Mouse (Mus musculus) stomach, postnatal 0 days (tissue): ENCODE measurements at regions not wholly inside any gene's neighbourhood (a gene's known extent, or its start where the extent isn't known, plus 50 kb on each side); places are given as distances from the start of the nearest gene placed in this dataset.

Source experiments
- ATAC-seq: fragments of 200-750 bp; cut with Nextera tagmentation; 2 replicates; pipeline ENCODE4 v1.8.0; 2017; ENCODE audit not compliant: low FRiP score, low TSS enrichment
- DNase-seq: peaks from one replicate; pipeline ENCODE4 v3.0.0-alpha.2; 2016; ENCODE audit warnings: low spot score
- H3K27ac ChIP-seq: fragments of 300-500 bp; sonication (generic); replicated peaks from 2 replicates; pipeline ENCODE4 v1.5.1; 2014; ENCODE audit warnings: mild to moderate bottlenecking, control low read depth
- H3K27me3 ChIP-seq: fragments of 300-500 bp; sonication (generic); 2 replicates; pipeline ENCODE4 v1.6.1; 2014; ENCODE audit warnings: low read length; ENCODE audit not compliant: control insufficient read depth, insufficient read depth
- H3K36me3 ChIP-seq: fragments of 300-500 bp; sonication (generic); 2 replicates; pipeline ENCODE4 v1.6.1; 2014; ENCODE audit warnings: low read length, mixed read lengths; ENCODE audit not compliant: control insufficient read depth, insufficient read depth
- H3K4me1 ChIP-seq: fragments of 300-500 bp; sonication (generic); replicated peaks from 2 replicates; pipeline ENCODE4 v1.6.1; 2014; ENCODE audit warnings: antibody characterized with exemption; ENCODE audit not compliant: control insufficient read depth, insufficient read depth
- H3K4me2 ChIP-seq: fragments of 300-500 bp; sonication (generic); replicated peaks from 2 replicates; pipeline ENCODE4 v1.6.1; 2014; ENCODE audit warnings: low read depth, mild to moderate bottlenecking, control low read depth, moderate library complexity
- H3K4me3 ChIP-seq: fragments of 300-500 bp; sonication (generic); 2 replicates; pipeline ENCODE4 v1.5.1; 2014; ENCODE audit warnings: low read depth, low read length, control low read depth
- H3K9ac ChIP-seq: fragments of 300-500 bp; sonication (generic); 2 replicates; pipeline ENCODE4 v1.6.1; 2014; ENCODE audit warnings: mild to moderate bottlenecking, low read length, control low read depth, mixed read lengths
- H3K9me3 ChIP-seq: fragments of 300-500 bp; sonication (generic); 2 replicates; pipeline ENCODE4 v1.6.1; 2016; ENCODE audit warnings: low read length; ENCODE audit not compliant: control insufficient read depth
- CTCF ChIP-seq: IDR thresholded peaks from 2 replicates; pipeline ENCODE4 v1.5.1; 2016; ENCODE audit warnings: antibody characterized with exemption, low read depth, mild to moderate bottlenecking, moderate library complexity
- EP300 ChIP-seq: optimal IDR thresholded peaks from 2 replicates; pipeline ENCODE3; 2016; ENCODE audit warnings: antibody characterized with exemption
- WGBS: fragments of 180-500 bp; shearing (Covaris S2); extraction: QIAGEN DNeasy Blood & Tissue Kit; methylation state at CpG from one replicate; pipeline ENCODE4 v1.1.7; 2014; 5-methylcytosine and 5-hydroxymethylcytosine counted together

DNA sequence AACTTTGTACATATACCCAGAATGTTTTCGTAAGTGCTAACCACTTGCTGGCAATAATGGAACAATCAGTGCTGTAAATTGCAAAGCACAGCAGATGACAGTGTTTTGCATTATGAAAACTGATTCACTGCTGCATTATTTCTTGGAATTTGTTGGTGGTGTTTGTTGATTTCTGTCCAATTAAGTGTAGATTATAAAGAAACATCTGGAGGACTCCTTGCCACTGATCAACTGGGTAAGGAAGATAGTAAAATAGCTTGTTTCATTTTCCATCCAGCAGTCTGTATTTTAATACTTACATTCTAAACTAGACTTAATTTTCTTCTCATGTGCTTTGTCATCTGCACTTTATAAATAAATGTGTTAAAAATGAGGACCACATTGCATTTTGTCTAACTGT lies 436.6 kb upstream of the Cntn6 start:
- TF ChIP-seq CTCF (no peak), EP300 (no peak)
- Histone ChIP-seq H3K27me3 (no peaks in the 10 kb centered on the region), H3K36me3 (no peaks in the 10 kb centered on the region), H3K4me2 (no peak overlapping the region), H3K9ac (no peak overlapping the region), H3K4me3 (no peak overlapping the region), H3K27ac (no peak overlapping the region), H3K9me3 (no peaks in the 10 kb centered on the region), H3K4me1 (no peaks in the 10 kb centered on the region)
- WGBS, result 77% methylated on average over 1 of the region's 1 CpGs
- DNase-seq (no peak), ATAC-seq (no peak)

DNA sequence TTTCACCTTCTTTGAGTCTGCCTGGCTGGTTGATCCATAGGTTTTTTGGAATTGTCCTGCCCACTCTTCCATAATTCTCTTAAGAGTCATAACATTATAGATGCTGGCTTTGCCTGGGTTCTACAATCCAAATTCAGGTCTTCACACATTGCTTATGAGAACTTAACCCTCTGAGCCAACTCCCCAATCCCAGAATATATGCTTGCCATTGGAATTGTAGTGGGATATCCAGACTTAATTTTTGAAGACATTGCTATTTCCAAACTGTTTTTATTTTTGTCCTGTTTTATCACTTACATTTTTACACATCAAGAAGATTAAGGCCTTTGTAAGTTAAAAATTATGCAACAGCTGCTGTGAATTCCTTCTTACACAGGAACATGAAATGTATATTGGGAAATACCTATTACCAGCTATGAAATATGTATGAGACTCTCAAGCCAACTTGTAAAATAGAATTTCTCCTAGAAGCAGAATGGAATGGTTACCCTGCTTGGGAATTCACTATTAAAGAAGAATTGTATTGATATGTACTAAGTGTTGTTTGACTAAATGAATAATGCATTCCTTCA lies 430.8 kb upstream of the Cntn6 start:
- Histone ChIP-seq H3K27ac (no peak overlapping the region), H3K36me3 (no peaks in the 10 kb centered on the region), H3K27me3 (no peaks in the 10 kb centered on the region), H3K9ac (no peak overlapping the region), H3K4me3 (no peak overlapping the region), H3K9me3 (no peaks in the 10 kb centered on the region), H3K4me1 (no peaks in the 10 kb centered on the region), H3K4me2 (no peak overlapping the region)
- DNase-seq, result no peak
- TF ChIP-seq CTCF (no peak), EP300 (no peak)
- no peak for ATAC-seq

DNA sequence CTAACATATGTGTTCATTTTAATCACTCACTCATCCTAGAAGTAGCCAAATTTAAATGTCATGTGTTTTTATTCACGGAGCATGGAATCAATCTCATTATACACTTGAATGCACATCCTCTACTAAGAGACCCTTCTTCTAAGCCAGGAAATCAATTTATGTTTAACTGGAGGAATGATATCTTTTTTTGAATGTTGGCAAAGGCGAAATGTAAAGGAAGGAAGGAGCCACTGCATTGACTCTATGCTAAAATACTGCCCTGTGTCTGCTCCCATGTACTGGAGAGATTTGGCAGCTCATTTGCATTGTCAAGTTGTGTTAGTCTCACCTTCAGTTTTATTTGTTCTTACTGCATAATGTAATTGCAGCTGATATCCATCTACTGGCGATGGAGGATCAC lies 412.0 kb upstream of the Cntn6 start:
- Histone ChIP-seq H3K9ac (no peak overlapping the region), H3K36me3 (no peaks in the 10 kb centered on the region), H3K4me3 (no peak overlapping the region), H3K27me3 (no peaks in the 10 kb centered on the region), H3K27ac (no peak overlapping the region), H3K4me1 (no peaks in the 10 kb centered on the region), H3K4me2 (no peak overlapping the region), H3K9me3 (no peaks in the 10 kb centered on the region)
- TF ChIP-seq CTCF (no peak), EP300 (no peak)
- DNase-seq (no peak), ATAC-seq (no peak)
- WGBS, result 80% methylated on average over 3 of the region's 3 CpGs

DNA sequence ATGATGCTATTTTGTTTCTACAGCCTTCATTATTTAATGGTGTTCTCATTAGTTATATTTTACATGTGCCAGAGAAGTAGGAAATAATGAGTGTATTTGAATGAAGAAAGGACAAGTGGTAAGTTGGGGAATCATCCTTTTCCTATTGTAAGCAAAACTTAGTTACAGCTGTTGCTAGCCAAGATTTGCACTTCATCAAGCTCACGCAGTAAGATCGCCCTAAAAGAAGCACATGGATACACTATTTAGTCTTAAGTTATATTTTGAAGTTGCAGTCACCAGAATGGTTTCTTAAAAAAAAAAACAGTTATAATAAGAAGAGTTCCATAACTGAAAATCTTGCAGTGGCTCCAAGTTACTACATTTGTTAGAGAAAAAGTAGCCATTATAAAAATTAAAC lies 410.3 kb upstream of the Cntn6 start:
- Histone ChIP-seq H3K27ac (no peak overlapping the region), H3K9ac (no peak overlapping the region), H3K4me2 (no peak overlapping the region), H3K36me3 (no peaks in the 10 kb centered on the region), H3K9me3 (no peaks in the 10 kb centered on the region), H3K4me3 (no peak overlapping the region), H3K4me1 (no peaks in the 10 kb centered on the region), H3K27me3 (no peaks in the 10 kb centered on the region)
- ATAC-seq (no peak), DNase-seq (no peak)
- no peak for TF ChIP-seq EP300
- no peak for TF ChIP-seq CTCF
- 92% methylated on average over 2 of the region's 2 CpGs for WGBS

GRCm38 (mm10) chr6:104108386-104108785 lies 384.2 kb upstream of the Cntn6 start:
- no peak overlapping the region for H3K9ac ChIP-seq
- no peak for TF ChIP-seq CTCF
- TF ChIP-seq EP300, result no peak
- no peak overlapping the region for H3K4me3 ChIP-seq
- no peak overlapping the region for H3K4me2 ChIP-seq
- no peak overlapping the region for H3K27ac ChIP-seq
- no peaks in the 10 kb centered on the region for H3K27me3 ChIP-seq
- no peaks in the 10 kb centered on the region for H3K9me3 ChIP-seq
- DNase-seq, result no peak
- no peaks in the 10 kb centered on the region for H3K36me3 ChIP-seq
- 67% methylated on average over 5 of the region's 5 CpGs for WGBS
- ATAC-seq, result no peak
- H3K4me1 ChIP-seq, result no peaks in the 10 kb centered on the region
